Mouse (Mus musculus) embryonic facial prominence, embryonic 15.5 days (tissue): ENCODE data around the gene Mast4. TPM values are rescaled to one million over a fixed set of nuclear protein-coding genes. Genes with fewer than 3 reads are reported as not detected.

Experiments
- ATAC-seq: fragments of 200-750 bp; cut with Nextera tagmentation; 2 replicates; pipeline ENCODE4 v1.8.0; 2017; ENCODE audit warnings: low read depth, moderate TSS enrichment; ENCODE audit not compliant: insufficient number of reproducible peaks, low FRiP score, low TSS enrichment
- H3K27ac ChIP-seq: fragments of 300-500 bp; sonication (generic); replicated peaks from 2 replicates; pipeline ENCODE4 v1.5.1; 2015; ENCODE audit warnings: mild to moderate bottlenecking, inconsistent platforms
- H3K27me3 ChIP-seq: fragments of 300-500 bp; sonication (generic); 2 replicates; pipeline ENCODE4 v1.6.1; 2015; ENCODE audit warnings: inconsistent platforms
- H3K36me3 ChIP-seq: fragments of 300-500 bp; sonication (generic); 2 replicates; pipeline ENCODE4 v1.6.1; 2015; ENCODE audit warnings: mild to moderate bottlenecking, inconsistent platforms
- H3K4me1 ChIP-seq: fragments of 300-500 bp; sonication (generic); 2 replicates; pipeline ENCODE4 v1.6.1; 2015; ENCODE audit warnings: inconsistent platforms
- H3K4me2 ChIP-seq: fragments of 300-500 bp; sonication (generic); replicated peaks from 2 replicates; pipeline ENCODE4 v1.6.1; 2015; ENCODE audit warnings: mild to moderate bottlenecking, inconsistent platforms
- H3K4me3 ChIP-seq: fragments of 300-500 bp; sonication (generic); replicated peaks from 2 replicates; pipeline ENCODE4 v1.5.1; 2015; ENCODE audit warnings: mild to moderate bottlenecking, inconsistent platforms
- H3K9ac ChIP-seq: fragments of 300-500 bp; sonication (generic); 2 replicates; pipeline ENCODE4 v1.6.1; 2015; ENCODE audit warnings: inconsistent platforms
- H3K9me3 ChIP-seq: fragments of 300-500 bp; sonication (generic); replicated peaks from 2 replicates; pipeline ENCODE4 v1.6.1; 2016; ENCODE audit warnings: inconsistent platforms
- WGBS: fragments of 180-500 bp; shearing (Covaris S2); methylation state at CpG from one replicate; pipeline ENCODE4 v1.1.7; 2015; 5-methylcytosine and 5-hydroxymethylcytosine counted together
- polyA plus RNA-seq: library from polyadenylated mRNA; unstranded; fragments of >200 nt; fragmentation: Nextera tagmentation; extraction: Ambion mirVana; gene quantifications from 2 replicates; pipeline ENCODE4 v1.2.1, GENCODE M21; 2015

Gene Mast4
- polyA plus RNA-seq, 1 experiment from 2014 or later: 30.2 TPM

DNA sequence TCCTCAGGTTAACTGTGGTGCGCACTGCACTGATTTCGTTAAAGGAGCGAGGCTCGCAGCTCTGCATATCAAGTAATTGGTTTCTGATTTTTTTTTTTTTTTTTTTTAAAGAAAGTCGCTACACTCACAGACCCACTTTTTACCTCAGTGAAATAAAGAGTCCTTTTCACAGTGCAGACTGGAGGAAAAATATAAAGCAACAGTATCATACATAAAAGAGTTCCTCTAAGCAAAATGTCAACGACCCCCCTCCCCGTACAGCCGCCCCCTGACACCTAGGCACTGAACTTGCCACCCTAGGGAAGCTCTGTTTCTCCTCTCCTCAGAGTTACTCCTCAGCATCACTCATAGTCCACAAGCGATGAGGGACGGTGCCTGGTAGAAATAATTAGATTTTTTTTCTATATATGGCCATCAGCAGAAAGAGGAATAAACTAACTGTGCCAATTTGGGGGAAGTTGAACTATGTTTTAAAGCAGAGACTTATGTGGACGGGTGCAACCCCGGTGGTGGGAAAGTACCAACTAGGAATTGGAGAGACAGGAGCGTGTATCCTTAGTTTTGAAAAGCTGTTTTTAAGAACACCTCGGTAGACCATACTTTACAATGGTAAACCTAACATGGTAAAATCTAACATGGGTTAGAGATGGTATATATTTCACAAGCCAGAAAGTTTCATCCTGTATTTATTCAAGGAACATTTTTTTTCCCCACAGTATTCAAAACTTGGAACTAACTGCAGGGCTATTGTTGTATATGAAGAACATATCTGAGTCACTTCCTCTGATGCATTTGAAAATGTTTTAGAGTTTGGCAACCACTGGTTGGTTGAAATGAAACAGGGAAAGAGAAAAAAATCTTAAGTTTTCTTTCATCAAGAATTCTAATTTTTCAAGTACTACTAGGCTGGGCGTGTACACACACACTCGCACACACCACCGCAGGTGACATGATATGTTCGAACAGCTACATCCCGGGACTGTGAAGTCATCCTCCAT is 375.7 kb downstream of the Mast4 start:
- Histone ChIP-seq H3K27ac (no peak overlapping the region), H3K9me3 (no peaks in the 10 kb centered on the region), H3K4me2 (peak overlapping the region; percentile 49), H3K36me3 (no peaks in the 10 kb centered on the region), H3K27me3 (no peaks in the 10 kb centered on the region), H3K9ac (no peak overlapping the region), H3K4me3 (peak overlapping the region; percentile 27), H3K4me1 (peaks cover 9% of the 10 kb centered on the region; the same call in 1 of the 2 replicates)
- WGBS: 47% methylated on average over 19 of the region's 19 CpGs
- ATAC-seq: no peak

- H3K4me1 ChIP-seq: peaks cover 9% of the 10 kb centered on the region; the same call in 1 of the 2 replicates
- peak overlapping the region; percentile 49 for H3K4me2 ChIP-seq
- H3K27me3 ChIP-seq: no peaks in the 10 kb centered on the region
- no peak for ATAC-seq
- peak overlapping the region; percentile 36; the same call in 1 of the 2 replicates for H3K27ac ChIP-seq
- H3K36me3 ChIP-seq: no peaks in the 10 kb centered on the region
- H3K9me3 ChIP-seq: no peaks in the 10 kb centered on the region
- H3K4me3 ChIP-seq: peak overlapping the region; percentile 27
- WGBS: 5% methylated on average over 15 of the region's 15 CpGs
- H3K9ac ChIP-seq: no peak overlapping the region
Measured at GRCm38 (mm10) chr13:102957508-102958272, 376.6 kb downstream of the Mast4 start.

- Histone ChIP-seq H3K9ac (no peak overlapping the region), H3K4me3 (no peak overlapping the region), H3K36me3 (no peaks in the 10 kb centered on the region), H3K4me2 (no peak overlapping the region), H3K4me1 (peaks cover 9% of the 10 kb centered on the region; the same call in 1 of the 2 replicates), H3K27me3 (no peaks in the 10 kb centered on the region), H3K27ac (no peak overlapping the region), H3K9me3 (no peaks in the 10 kb centered on the region)
- 89% methylated on average over 2 of the region's 2 CpGs for WGBS
- no peak for ATAC-seq
Measured at GRCm38 (mm10) chr13:102955506-102955905, 378.8 kb downstream of the Mast4 start.

DNA sequence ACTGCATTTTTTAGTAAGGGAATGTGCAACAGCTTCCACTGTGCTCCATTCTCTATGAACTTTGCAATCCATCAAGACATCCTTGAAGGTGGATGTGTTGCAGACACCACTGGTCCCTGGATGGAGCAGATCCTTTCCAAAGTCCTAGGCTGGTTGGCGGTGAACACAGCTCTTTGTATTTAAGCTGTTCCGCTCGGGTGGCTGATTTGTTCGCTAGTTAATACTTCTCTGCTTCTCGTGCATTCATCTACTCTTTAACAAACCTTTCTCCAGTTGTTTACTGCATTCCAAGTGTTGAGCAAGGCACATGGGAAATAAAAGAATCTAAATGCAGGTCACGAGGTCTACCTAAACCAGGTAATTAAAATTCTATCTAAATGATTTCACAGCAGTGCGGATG is 384.5 kb downstream of the Mast4 start:
- 61% methylated on average over 7 of the region's 7 CpGs for WGBS
- Histone ChIP-seq H3K4me3 (no peak overlapping the region), H3K4me2 (no peak overlapping the region), H3K9ac (no peak overlapping the region), H3K27me3 (no peaks in the 10 kb centered on the region), H3K27ac (no peak overlapping the region), H3K36me3 (no peaks in the 10 kb centered on the region), H3K4me1 (no peaks in the 10 kb centered on the region), H3K9me3 (no peaks in the 10 kb centered on the region)
- no peak for ATAC-seq

DNA sequence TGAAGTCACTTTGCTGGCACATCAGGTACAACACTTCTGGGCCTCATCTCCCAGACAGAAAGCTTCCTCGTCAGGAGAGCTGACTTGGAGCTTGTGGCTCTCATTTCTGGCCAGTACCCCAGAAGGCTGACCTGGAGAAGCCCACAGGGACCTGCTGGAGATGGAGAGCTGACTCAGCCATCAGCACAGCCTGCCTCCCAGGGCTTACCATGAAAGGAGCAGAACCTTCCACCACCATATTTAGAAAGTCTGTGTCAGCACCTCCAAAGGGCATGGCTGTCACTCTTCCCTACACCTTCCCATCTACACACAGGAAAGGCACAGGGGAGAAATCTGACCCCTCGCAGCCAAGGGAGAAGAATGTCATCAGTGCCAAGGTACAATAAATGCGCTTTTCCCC is 385.3 kb downstream of the Mast4 start:
- WGBS: 75% methylated on average over 3 of the region's 3 CpGs
- no peak overlapping the region for H3K9ac ChIP-seq
- no peak overlapping the region for H3K4me3 ChIP-seq
- H3K36me3 ChIP-seq: no peaks in the 10 kb centered on the region
- H3K9me3 ChIP-seq: no peaks in the 10 kb centered on the region
- H3K27me3 ChIP-seq: no peaks in the 10 kb centered on the region
- ATAC-seq: no peak
- H3K4me1 ChIP-seq: no peaks in the 10 kb centered on the region
- H3K4me2 ChIP-seq: no peak overlapping the region
- no peak overlapping the region for H3K27ac ChIP-seq

GRCm38 (mm10) chr13:102947546-102947945 is 386.8 kb downstream of the Mast4 start:
- Histone ChIP-seq H3K9me3 (no peaks in the 10 kb centered on the region), H3K4me2 (no peak overlapping the region), H3K4me1 (no peaks in the 10 kb centered on the region), H3K9ac (no peak overlapping the region), H3K27ac (no peak overlapping the region), H3K27me3 (no peaks in the 10 kb centered on the region), H3K36me3 (no peaks in the 10 kb centered on the region), H3K4me3 (no peak overlapping the region)
- ATAC-seq: no peak
- 72% methylated on average over 2 of the region's 2 CpGs for WGBS

DNA sequence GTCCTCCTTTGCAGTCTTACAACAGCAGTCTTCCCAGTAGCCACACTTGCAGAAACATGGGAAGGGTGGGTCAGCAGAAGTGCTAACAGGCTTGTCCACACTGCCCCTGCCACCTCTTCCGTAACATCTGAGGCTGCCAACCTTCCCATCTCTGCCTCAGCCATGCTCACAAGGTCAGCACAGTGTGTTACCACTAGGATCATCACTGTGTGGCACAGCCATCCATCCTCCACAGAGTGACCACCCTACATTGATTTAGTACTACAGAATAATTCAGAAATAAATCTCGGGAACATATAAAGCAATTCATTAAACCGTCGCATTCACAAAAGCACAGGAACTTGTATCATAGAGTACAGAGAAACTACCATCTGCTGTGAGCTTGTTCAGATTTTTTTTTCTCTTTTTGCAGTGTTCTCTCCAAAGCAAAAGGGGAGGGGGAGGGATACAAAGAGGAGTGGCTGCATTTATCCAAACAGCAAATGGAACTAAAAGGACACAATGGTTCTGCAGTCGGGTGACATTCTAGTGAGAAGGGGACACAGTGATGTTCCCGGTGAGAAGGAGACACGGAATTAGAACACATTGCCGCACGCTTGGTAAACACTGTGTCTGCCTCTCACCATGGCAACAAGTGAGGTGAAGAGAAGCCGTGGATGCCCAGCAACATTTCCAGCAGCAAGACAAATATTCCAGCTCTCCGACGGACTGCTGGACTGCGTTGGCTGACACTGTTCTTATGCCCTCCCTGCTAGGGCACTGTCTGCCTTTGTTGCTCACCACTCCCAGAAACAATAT is 388.1 kb downstream of the Mast4 start:
- Histone ChIP-seq H3K9ac (no peak overlapping the region), H3K27me3 (no peaks in the 10 kb centered on the region), H3K9me3 (no peaks in the 10 kb centered on the region), H3K27ac (no peak overlapping the region), H3K4me1 (no peaks in the 10 kb centered on the region), H3K36me3 (no peaks in the 10 kb centered on the region), H3K4me3 (no peak overlapping the region), H3K4me2 (no peak overlapping the region)
- ATAC-seq: no peak
- 85% methylated on average over 13 of the region's 13 CpGs for WGBS

- H3K4me3 ChIP-seq: no peak overlapping the region
- H3K4me2 ChIP-seq: no peak overlapping the region
- no peaks in the 10 kb centered on the region for H3K36me3 ChIP-seq
- no peaks in the 10 kb centered on the region for H3K4me1 ChIP-seq
- no peaks in the 10 kb centered on the region for H3K27me3 ChIP-seq
- ATAC-seq: no peak
- 91% methylated on average over 7 of the region's 7 CpGs for WGBS
- H3K27ac ChIP-seq: no peak overlapping the region
- no peak overlapping the region for H3K9ac ChIP-seq
- H3K9me3 ChIP-seq: no peaks in the 10 kb centered on the region
Measured at GRCm38 (mm10) chr13:102945450-102945849, 388.8 kb downstream of the Mast4 start.

DNA sequence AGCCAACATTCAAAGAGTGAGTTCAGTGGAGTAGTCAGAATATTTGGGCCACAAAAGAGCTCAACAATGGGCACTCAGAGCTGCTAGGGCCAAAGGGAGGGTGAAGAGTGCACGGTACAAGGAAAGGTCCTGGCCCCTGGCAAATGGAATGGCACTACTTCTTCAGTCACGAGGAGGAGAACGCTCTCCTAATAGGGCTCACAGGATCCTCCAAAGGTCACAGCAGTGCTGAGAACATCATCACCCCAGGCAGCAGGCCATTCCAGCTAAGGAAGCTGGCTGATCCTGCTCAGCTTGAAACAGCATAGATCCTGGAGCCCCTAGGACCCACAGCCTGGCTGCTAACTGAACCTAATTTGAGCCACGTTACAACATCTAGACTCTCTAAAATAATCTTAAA is 389.8 kb downstream of the Mast4 start:
- H3K9me3 ChIP-seq: no peaks in the 10 kb centered on the region
- H3K27ac ChIP-seq: no peak overlapping the region
- no peak overlapping the region for H3K4me2 ChIP-seq
- no peaks in the 10 kb centered on the region for H3K36me3 ChIP-seq
- no peaks in the 10 kb centered on the region for H3K4me1 ChIP-seq
- WGBS: 71% methylated on average over 4 of the region's 4 CpGs
- no peaks in the 10 kb centered on the region for H3K27me3 ChIP-seq
- no peak overlapping the region for H3K4me3 ChIP-seq
- no peak for ATAC-seq
- H3K9ac ChIP-seq: no peak overlapping the region

DNA sequence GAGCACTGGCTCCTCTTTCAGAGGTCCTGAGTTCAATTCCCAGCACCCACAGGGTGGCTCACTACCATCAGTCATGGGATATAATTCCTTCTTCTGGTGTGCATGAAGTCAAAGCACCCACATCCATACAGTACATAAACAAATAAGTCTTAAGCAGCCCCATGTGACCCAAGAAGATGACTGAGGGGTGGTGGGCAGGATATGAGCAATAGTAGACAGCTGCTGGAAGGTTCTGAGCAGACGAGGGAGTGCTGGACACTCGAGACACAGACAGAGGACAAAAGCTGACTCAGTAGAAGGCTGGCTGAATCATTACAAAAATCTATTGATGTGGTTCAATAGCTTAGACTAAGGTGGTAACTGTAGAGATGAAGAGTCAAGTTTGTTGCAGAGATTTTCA is 391.7 kb downstream of the Mast4 start:
- Histone ChIP-seq H3K9ac (no peak overlapping the region), H3K4me3 (no peak overlapping the region), H3K4me2 (no peak overlapping the region), H3K36me3 (no peaks in the 10 kb centered on the region), H3K9me3 (no peaks in the 10 kb centered on the region), H3K27me3 (no peaks in the 10 kb centered on the region), H3K27ac (no peak overlapping the region), H3K4me1 (no peaks in the 10 kb centered on the region)
- no peak for ATAC-seq
- WGBS: 82% methylated on average over 2 of the region's 2 CpGs

DNA sequence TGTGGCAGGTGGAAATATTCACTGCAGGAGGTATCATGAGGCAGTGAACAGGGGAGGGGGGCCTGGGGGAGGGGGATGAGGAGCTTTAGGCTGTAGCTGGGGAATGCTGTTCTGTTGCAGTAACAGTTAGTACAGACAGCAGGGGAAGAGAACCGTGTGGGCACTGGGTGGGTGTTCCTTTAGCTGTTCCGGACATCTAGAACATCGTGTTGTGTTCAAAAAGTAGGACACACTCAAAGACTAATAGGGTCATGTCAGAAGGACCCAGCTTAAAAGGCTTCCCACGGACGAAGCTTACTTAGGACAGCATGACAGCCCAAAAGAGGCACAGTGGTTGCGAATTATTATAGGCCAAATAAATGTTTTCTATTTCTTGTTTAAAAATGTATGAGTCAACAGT is 393.8 kb downstream of the Mast4 start:
- Histone ChIP-seq H3K36me3 (no peaks in the 10 kb centered on the region), H3K27ac (no peak overlapping the region), H3K27me3 (no peaks in the 10 kb centered on the region), H3K9me3 (no peaks in the 10 kb centered on the region), H3K4me2 (no peak overlapping the region), H3K9ac (no peak overlapping the region), H3K4me3 (no peak overlapping the region), H3K4me1 (no peaks in the 10 kb centered on the region)
- no peak for ATAC-seq
- WGBS: 88% methylated on average over 6 of the region's 6 CpGs
